Mouse (Mus musculus) stomach, embryonic 15.5 days (tissue): ENCODE measurements around the gene Cfap52. TPM values are rescaled to one million over a fixed set of nuclear protein-coding genes. Genes with fewer than 3 reads are reported as not detected.

Source experiments
- ATAC-seq: fragments of 200-750 bp; cut with Nextera tagmentation; 2 replicates; pipeline ENCODE4 v1.8.0; 2017; ENCODE audit warnings: low read depth, moderate number of reproducible peaks, moderate TSS enrichment; ENCODE audit not compliant: insufficient read depth, low FRiP score
- H3K27ac ChIP-seq: fragments of 300-500 bp; sonication (generic); 2 replicates; pipeline ENCODE4 v1.5.1; 2015; ENCODE audit warnings: mild to moderate bottlenecking, inconsistent platforms
- H3K27me3 ChIP-seq: fragments of 300-500 bp; sonication (generic); replicated peaks from 2 replicates; pipeline ENCODE4 v1.6.1; 2015; ENCODE audit warnings: inconsistent platforms
- H3K36me3 ChIP-seq: fragments of 300-500 bp; sonication (generic); 2 replicates; pipeline ENCODE4 v1.6.1; 2015; ENCODE audit warnings: inconsistent platforms
- H3K4me1 ChIP-seq: fragments of 300-500 bp; sonication (generic); 2 replicates; pipeline ENCODE4 v1.6.1; 2015; ENCODE audit warnings: inconsistent platforms
- H3K4me2 ChIP-seq: fragments of 300-500 bp; sonication (generic); 2 replicates; pipeline ENCODE4 v1.6.1; 2015; ENCODE audit warnings: mild to moderate bottlenecking, inconsistent platforms
- H3K4me3 ChIP-seq: fragments of 300-500 bp; sonication (generic); replicated peaks from 2 replicates; pipeline ENCODE4 v1.5.1; 2015; ENCODE audit warnings: inconsistent platforms
- H3K9ac ChIP-seq: fragments of 300-500 bp; sonication (generic); 2 replicates; pipeline ENCODE4 v1.6.1; 2015; ENCODE audit warnings: inconsistent platforms
- H3K9me3 ChIP-seq: fragments of 300-500 bp; sonication (generic); 2 replicates; pipeline ENCODE4 v1.6.1; 2016; ENCODE audit warnings: inconsistent platforms
- WGBS: fragments of 180-500 bp; shearing (Covaris S2); methylation state at CpG from one replicate; pipeline ENCODE4 v1.1.7; 2015; 5-methylcytosine and 5-hydroxymethylcytosine counted together
- polyA plus RNA-seq: library from polyadenylated mRNA; unstranded; fragments of >200 nt; fragmentation: Nextera tagmentation; extraction: Ambion mirVana; gene quantifications from 2 replicates; pipeline ENCODE4 v1.2.1, GENCODE M21; 2015

The Cfap52 gene
- polyA plus RNA-seq, 1 experiment from 2014 or later: 0.86 TPM

DNA sequence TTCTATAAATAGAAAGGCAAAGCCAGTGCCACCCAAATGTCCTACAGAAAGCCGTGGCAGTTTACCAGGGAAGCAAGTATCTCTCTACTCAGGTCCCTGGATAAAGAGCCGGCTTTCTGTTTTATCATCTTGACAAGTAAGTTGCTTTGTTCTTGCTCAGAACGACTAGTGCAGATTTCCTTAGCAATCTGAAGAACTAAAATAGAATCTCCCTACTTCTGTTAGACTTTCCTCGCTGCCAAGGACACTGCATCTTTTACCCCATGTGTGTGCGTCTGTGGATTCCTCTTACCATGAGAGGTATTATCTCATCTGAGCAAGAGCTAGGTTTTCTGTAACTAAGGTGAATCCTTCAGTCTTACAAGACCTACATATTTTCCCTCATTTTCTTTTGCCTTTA is 76.9 kb downstream of the Cfap52 start:
- no peak overlapping the region for H3K4me2 ChIP-seq
- H3K9ac ChIP-seq: no peak overlapping the region
- no peak for ATAC-seq
- H3K36me3 ChIP-seq: no peaks in the 10 kb centered on the region
- WGBS: 72% methylated on average over 5 of the region's 5 CpGs
- H3K9me3 ChIP-seq: no peaks in the 10 kb centered on the region
- no peaks in the 10 kb centered on the region for H3K27me3 ChIP-seq
- no peak overlapping the region for H3K27ac ChIP-seq
- H3K4me1 ChIP-seq: no peaks in the 10 kb centered on the region
- H3K4me3 ChIP-seq: no peak overlapping the region

DNA sequence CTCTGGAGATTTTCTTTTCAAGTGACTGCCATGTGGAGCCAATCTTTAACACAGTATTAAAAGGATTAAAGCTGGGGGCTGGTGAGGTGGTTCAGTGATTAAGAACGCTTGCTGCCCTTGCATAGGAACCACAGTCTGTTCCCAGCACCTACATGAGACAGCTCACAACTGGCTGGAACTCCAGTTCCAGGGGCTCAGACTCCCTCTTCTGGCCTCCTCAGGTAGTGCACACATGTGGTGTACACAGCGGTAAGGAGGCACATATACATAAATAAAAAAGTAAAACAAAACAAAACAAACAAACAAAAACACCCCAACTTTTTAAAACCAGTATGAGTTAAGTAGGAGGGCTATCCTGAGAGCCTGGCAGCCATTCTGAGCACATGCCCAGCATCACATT is 79.5 kb downstream of the Cfap52 start:
- H3K27ac ChIP-seq: no peak overlapping the region
- no peak overlapping the region for H3K4me2 ChIP-seq
- H3K9me3 ChIP-seq: no peaks in the 10 kb centered on the region
- WGBS: 86% methylated on average over 2 of the region's 2 CpGs
- no peaks in the 10 kb centered on the region for H3K4me1 ChIP-seq
- ATAC-seq: no peak
- H3K4me3 ChIP-seq: no peak overlapping the region
- no peaks in the 10 kb centered on the region for H3K36me3 ChIP-seq
- H3K27me3 ChIP-seq: no peaks in the 10 kb centered on the region
- H3K9ac ChIP-seq: no peak overlapping the region

Other genes with a start within 250 kb of the Cfap52 start
- gene Glp2r, start 194.5 kb downstream of the Cfap52 start, polyA plus RNA-seq: 1.1 and 1.6 TPM in 2 replicates
- 0.23 TPM in 1 of 2 replicates, not detected in the other for gene Gsg1l2, start 191.0 kb downstream of the Cfap52 start, polyA plus RNA-seq
- 0.32 and 0.35 TPM in 2 replicates for gene Dhrs7c, start 167.5 kb downstream of the Cfap52 start, polyA plus RNA-seq
- 3.7 and 4.8 TPM in 2 replicates for gene Usp43, start 43.5 kb downstream of the Cfap52 start, polyA plus RNA-seq
- 55.9 and 59.4 TPM in 2 replicates for gene Stx8, start 542 bp upstream of the Cfap52 start, polyA plus RNA-seq